Mouse (Mus musculus) lung, embryonic 16.5 days (tissue): ENCODE data around the gene Elf5. TPM values are rescaled to one million over a fixed set of nuclear protein-coding genes. Genes with fewer than 3 reads are reported as not detected.
A peak's percentile ranks its signal among the peaks of the same experiment; 100 is the strongest.

ENCODE experiments used
- ATAC-seq: fragments of 200-750 bp; cut with Nextera tagmentation; 2 replicates; pipeline ENCODE4 v1.8.0; 2017; ENCODE audit warnings: low read depth, mild to moderate bottlenecking, moderate library complexity
- H3K27ac ChIP-seq: fragments of 300-500 bp; sonication (generic); 2 replicates; pipeline ENCODE4 v1.5.1; 2014; ENCODE audit warnings: mild to moderate bottlenecking, control low read depth, low read length
- H3K27me3 ChIP-seq: fragments of 300-500 bp; sonication (generic); 2 replicates; pipeline ENCODE4 v1.6.1; 2014; ENCODE audit warnings: low read depth, low read length, mixed read lengths; ENCODE audit not compliant: control insufficient read depth, insufficient read depth
- H3K36me3 ChIP-seq: fragments of 300-500 bp; sonication (generic); 2 replicates; pipeline ENCODE4 v1.6.1; 2014; ENCODE audit warnings: low read length; ENCODE audit not compliant: control insufficient read depth, insufficient read depth
- H3K4me1 ChIP-seq: fragments of 300-500 bp; sonication (generic); replicated peaks from 2 replicates; pipeline ENCODE4 v1.6.1; 2014; ENCODE audit warnings: low read length, mixed read lengths; ENCODE audit not compliant: control insufficient read depth, insufficient read depth
- H3K4me2 ChIP-seq: fragments of 300-500 bp; sonication (generic); 2 replicates; pipeline ENCODE4 v1.6.1; 2014; ENCODE audit warnings: low read depth, low read length, control low read depth
- H3K4me3 ChIP-seq: fragments of 300-500 bp; sonication (generic); 2 replicates; pipeline ENCODE4 v1.5.1; 2014; ENCODE audit warnings: mild to moderate bottlenecking, low read length, control low read depth
- H3K9ac ChIP-seq: fragments of 300-500 bp; sonication (generic); 2 replicates; pipeline ENCODE4 v1.6.1; 2014; ENCODE audit warnings: low read length, control low read depth
- H3K9me3 ChIP-seq: fragments of 300-500 bp; sonication (generic); 2 replicates; pipeline ENCODE4 v1.6.1; 2016; ENCODE audit warnings: low read length; ENCODE audit not compliant: control insufficient read depth
- WGBS: fragments of 180-500 bp; shearing (Covaris S2); extraction: QIAGEN DNeasy Blood & Tissue Kit; methylation state at CpG from one replicate; pipeline ENCODE4 v1.1.7; 2014; 5-methylcytosine and 5-hydroxymethylcytosine counted together
- polyA plus RNA-seq: library from polyadenylated mRNA; unstranded; fragments of >200 nt; fragmentation: Nextera tagmentation; extraction: Ambion mirVana; gene quantifications from 2 replicates; pipeline ENCODE4 v1.2.1, GENCODE M21; 2015

Gene Elf5
- polyA plus RNA-seq, 1 experiment from 2014 or later: 8.5 TPM

DNA sequence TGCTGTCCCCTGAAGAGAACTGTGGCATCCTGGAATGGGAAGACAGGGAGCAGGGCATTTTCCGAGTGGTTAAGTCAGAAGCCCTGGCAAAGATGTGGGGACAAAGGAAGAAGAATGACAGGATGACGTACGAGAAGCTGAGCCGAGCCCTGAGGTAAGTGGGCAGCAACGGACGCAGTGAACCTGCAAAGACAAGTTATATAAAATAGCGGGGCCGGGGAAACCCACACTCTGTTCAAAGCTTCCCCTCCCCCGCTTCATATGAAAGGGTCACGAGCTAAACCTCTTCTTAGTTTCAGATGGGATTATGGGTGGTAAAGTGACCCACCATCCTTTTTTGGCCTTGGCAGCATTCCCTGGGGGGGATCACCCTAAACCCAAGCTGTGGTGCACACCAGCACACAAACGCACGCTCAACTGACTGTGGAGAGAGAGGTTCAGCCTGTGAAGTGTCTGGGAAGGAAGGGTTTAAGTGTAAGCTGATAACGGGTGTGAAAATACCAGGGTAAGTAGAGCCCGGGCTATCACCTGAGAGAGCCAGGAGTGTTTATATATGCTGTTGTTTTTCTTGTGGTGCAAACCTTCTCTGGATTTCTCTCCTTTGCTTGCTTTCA, 37.6 kb downstream of the Elf5 start:
- Histone ChIP-seq H3K27me3 (no peaks in the 10 kb centered on the region), H3K9ac (no peak overlapping the region), H3K36me3 (peaks cover 10% of the 10 kb centered on the region), H3K4me3 (no peak overlapping the region), H3K27ac (no peak overlapping the region), H3K4me2 (no peak overlapping the region), H3K9me3 (no peaks in the 10 kb centered on the region), H3K4me1 (no peaks in the 10 kb centered on the region)
- WGBS: 37% methylated on average over 14 of the region's 14 CpGs
- no peak for ATAC-seq

DNA sequence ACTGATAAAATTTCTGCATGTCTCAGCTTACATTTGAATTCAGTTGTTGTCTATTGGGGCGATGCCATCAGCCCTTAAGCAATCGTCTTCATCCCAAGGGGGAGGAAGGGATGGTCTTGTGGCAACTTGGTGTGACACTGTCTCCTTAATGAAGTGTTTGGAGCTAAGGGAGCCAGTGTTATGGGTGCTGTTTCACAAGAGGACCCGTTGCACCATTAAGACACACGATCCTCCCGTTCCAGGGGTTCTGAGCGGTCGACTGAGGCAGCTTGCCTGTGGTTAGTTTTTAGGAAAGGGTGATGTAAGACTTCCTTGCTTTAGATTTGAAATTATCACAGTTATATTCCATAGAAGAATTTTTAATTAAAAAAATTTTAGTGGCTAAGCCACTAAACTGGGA, 38.3 kb downstream of the Elf5 start:
- no peak overlapping the region for H3K4me3 ChIP-seq
- no peak for ATAC-seq
- H3K27me3 ChIP-seq: no peaks in the 10 kb centered on the region
- H3K36me3 ChIP-seq: peaks cover 14% of the 10 kb centered on the region
- H3K9ac ChIP-seq: no peak overlapping the region
- H3K27ac ChIP-seq: no peak overlapping the region
- 58% methylated on average over 7 of the region's 7 CpGs for WGBS
- H3K4me1 ChIP-seq: no peaks in the 10 kb centered on the region
- H3K9me3 ChIP-seq: no peaks in the 10 kb centered on the region
- H3K4me2 ChIP-seq: no peak overlapping the region

DNA sequence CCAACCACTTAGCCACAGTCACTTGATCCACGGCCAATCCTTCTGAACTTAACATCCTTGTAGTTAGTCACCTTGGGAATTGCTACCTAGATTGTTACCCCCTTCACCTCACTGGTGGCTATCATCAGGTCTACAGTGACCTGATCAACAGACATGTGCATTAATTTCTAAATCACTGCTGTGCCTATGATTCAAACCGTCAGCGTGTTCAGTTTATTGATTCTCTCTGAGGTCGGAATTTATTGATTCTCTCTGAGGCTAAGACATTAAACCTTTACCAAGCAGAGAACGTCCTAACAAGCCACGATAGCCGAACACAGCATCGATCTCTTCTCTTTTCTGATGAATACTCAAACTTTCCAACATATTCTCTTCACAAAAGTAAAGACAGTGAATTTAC, 38.8 kb downstream of the Elf5 start:
- 88% methylated on average over 8 of the region's 8 CpGs for WGBS
- Histone ChIP-seq H3K27ac (no peak overlapping the region), H3K9ac (no peak overlapping the region), H3K4me1 (no peaks in the 10 kb centered on the region), H3K4me2 (no peak overlapping the region), H3K27me3 (no peaks in the 10 kb centered on the region), H3K36me3 (peaks cover 18% of the 10 kb centered on the region), H3K9me3 (no peaks in the 10 kb centered on the region), H3K4me3 (no peak overlapping the region)
- ATAC-seq: no peak

DNA sequence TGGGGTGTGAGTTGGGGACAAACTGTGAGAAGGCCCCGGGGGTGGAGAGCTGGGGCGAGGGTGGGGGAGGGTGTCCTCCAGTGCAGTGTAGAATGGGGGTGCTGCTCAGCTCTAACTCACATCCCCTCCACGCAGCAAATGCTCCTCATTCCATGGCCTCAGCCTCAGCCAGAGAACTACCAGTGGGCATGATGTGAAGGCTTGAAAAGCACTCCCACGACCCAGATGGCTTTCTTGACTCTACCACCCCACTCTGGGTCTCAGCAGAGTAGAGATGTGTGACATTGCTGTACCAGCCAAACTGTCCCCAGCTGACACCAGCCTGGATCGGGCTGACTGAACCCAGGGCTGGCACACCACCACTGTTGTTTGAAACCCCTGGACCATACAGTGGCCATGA, 41.1 kb downstream of the Elf5 start:
- Histone ChIP-seq H3K9me3 (no peaks in the 10 kb centered on the region), H3K4me2 (no peak overlapping the region), H3K27ac (no peak overlapping the region), H3K4me1 (no peaks in the 10 kb centered on the region), H3K4me3 (no peak overlapping the region), H3K9ac (no peak overlapping the region), H3K36me3 (peaks cover 30% of the 10 kb centered on the region), H3K27me3 (no peaks in the 10 kb centered on the region)
- no peak for ATAC-seq
- 80% methylated on average over 5 of the region's 5 CpGs for WGBS

DNA sequence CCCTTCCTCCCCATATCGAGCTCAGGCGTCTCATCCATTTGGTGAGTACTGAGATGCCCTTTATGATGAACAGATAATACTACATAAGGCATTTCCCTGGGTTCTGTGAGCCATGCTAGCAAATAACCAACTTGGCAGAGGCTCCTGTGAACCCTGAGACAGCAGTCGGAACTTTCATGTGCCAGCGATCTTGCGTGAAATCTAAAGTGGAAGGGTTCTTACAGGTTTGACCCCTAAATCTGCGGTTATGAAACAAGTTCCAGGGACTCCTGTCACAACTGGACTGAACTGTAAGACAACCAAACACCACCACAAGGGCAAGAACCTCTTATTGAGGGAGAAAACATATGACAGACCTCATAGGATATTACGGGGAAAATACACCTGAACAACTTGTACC, 44.3 kb downstream of the Elf5 start:
- WGBS: 93% methylated on average over 7 of the region's 7 CpGs
- Histone ChIP-seq H3K9me3 (no peaks in the 10 kb centered on the region), H3K4me1 (no peaks in the 10 kb centered on the region), H3K27ac (no peak overlapping the region), H3K4me2 (no peak overlapping the region), H3K36me3 (peaks cover 41% of the 10 kb centered on the region), H3K4me3 (no peak overlapping the region), H3K27me3 (no peaks in the 10 kb centered on the region), H3K9ac (no peak overlapping the region)
- ATAC-seq: no peak

DNA sequence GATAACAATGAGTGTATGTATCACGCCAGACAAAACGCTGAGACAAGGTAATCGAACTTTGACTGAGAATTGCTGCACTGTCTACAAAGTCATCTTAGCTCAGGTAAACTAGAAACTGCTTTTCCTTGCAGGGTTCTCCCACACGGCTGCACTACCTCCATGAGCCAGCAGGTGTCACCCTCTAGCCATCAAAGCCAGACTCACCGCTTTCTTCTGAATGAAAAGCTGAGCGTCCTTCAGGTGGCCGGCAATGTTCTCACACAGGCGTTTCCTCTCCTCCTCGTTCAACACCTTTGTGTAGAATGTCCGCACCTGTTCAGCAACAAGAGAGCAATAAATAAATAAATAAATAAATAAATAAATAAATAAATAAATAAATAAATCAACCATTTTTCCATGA, 45.2 kb downstream of the Elf5 start:
- no peak overlapping the region for H3K4me3 ChIP-seq
- no peak overlapping the region for H3K27ac ChIP-seq
- H3K9me3 ChIP-seq: no peaks in the 10 kb centered on the region
- ATAC-seq: 0 out of 2 replicates have a peak, but pooled peaks have one; percentile 42
- H3K4me1 ChIP-seq: peaks cover 5% of the 10 kb centered on the region; the same call in 1 of the 2 replicates
- H3K4me2 ChIP-seq: no peak overlapping the region
- WGBS: 16% methylated on average over 10 of the region's 10 CpGs
- peaks cover 44% of the 10 kb centered on the region for H3K36me3 ChIP-seq
- H3K27me3 ChIP-seq: no peaks in the 10 kb centered on the region
- H3K9ac ChIP-seq: no peak overlapping the region

DNA sequence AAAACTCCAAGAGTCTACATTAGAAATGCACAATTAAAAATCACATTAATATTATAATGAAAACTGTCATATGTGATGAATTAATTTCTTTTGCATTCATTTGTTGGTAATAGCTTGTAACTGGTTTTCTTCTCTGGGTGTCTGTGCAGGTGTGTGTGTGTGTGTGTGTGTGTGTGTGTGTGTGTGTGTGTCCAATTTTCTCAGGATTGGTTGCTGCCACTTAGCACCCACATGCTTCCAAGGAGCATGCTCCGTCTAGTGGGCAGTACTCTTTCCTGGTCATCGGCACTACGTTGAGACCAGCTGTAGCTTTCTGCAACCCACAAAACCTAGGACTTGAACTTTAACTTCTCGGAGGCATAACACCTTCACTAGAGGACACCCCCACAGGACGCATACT, 45.6 kb downstream of the Elf5 start:
- peaks cover 44% of the 10 kb centered on the region for H3K36me3 ChIP-seq

DNA sequence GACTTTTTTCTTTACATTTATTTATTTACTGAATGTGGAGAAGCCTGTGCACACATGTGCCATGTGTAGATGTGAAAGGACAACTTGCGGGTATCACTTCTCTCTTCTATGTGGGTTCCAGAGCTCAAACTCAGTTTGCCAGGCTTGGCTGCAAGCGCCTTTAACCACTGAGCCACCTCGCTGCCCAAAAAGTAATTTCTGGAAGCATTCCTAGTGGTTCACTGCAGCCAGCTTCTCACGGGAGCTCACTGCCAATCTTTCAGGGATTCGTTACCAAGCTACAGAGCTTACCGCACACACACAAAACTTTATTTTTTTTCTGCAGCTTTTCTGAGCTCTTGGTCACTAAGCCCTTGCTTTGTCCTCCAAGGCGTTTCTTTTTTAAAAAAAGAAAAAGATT, 46.1 kb downstream of the Elf5 start:
- WGBS: 90% methylated on average over 7 of the region's 7 CpGs

More for the DNA sequence above, 45.6 kb downstream of the Elf5 start:
- Histone ChIP-seq H3K27me3 (no peaks in the 10 kb centered on the region), H3K4me1 (peaks cover 9% of the 10 kb centered on the region; the same call in 1 of the 2 replicates), H3K9me3 (no peaks in the 10 kb centered on the region), H3K4me2 (no peak overlapping the region), H3K9ac (no peak overlapping the region), H3K4me3 (no peak overlapping the region), H3K27ac (no peak overlapping the region)
- ATAC-seq: no peak
- WGBS: 92% methylated on average over 5 of the region's 5 CpGs

DNA sequence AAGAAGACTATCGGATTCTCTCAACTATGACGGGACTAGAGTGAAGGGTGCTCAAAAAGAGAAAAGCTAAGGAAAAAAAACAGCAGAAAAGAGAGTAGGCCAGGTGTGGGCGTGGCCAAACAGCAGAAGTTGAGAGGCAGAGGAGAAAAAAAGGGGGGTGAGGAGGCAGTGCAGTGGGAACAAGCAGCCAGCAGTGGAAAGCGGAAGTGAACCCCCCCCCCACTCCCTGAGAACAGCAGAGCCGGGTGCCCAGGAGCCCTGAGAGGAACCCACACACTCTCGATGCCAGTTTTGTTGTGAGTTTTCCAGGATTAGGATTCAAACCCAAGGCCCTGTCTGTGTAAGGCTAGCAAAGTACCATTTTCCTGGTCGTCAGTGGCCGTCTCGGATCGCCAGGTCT, 47.6 kb downstream of the Elf5 start:
- H3K27me3 ChIP-seq: no peaks in the 10 kb centered on the region
- H3K4me1 ChIP-seq: peaks cover 9% of the 10 kb centered on the region; the same call in 1 of the 2 replicates
- H3K27ac ChIP-seq: no peak overlapping the region
- no peak overlapping the region for H3K4me2 ChIP-seq
- H3K9me3 ChIP-seq: no peaks in the 10 kb centered on the region
- WGBS: 87% methylated on average over 10 of the region's 10 CpGs
- no peak overlapping the region for H3K9ac ChIP-seq
- H3K4me3 ChIP-seq: no peak overlapping the region
- ATAC-seq: no peak
- peaks cover 40% of the 10 kb centered on the region for H3K36me3 ChIP-seq

More for the DNA sequence above, 46.1 kb downstream of the Elf5 start:
- no peak for ATAC-seq
- H3K9me3 ChIP-seq: no peaks in the 10 kb centered on the region
- H3K27me3 ChIP-seq: no peaks in the 10 kb centered on the region
- peaks cover 42% of the 10 kb centered on the region for H3K36me3 ChIP-seq
- H3K4me1 ChIP-seq: peaks cover 9% of the 10 kb centered on the region; the same call in 1 of the 2 replicates
- no peak overlapping the region for H3K27ac ChIP-seq
- no peak overlapping the region for H3K4me2 ChIP-seq
- no peak overlapping the region for H3K4me3 ChIP-seq
- no peak overlapping the region for H3K9ac ChIP-seq
